Mouse (Mus musculus): ENCODE results near the gene Neurl2.

GRCm38 (mm10) chr2:164815348-164815747 is 17.9 kb downstream of the Neurl2 start:
- TF ChIP-seq POLR2A (IDR thresholded peaks at IDR 0.05; ENCODE audit: low read depth, low read length) (no peak), CTCF (conservative IDR thresholded peaks at IDR 0.05; ENCODE audit: insufficient read depth, insufficient read length, low read depth, low read length) (no peak)

All from kidney, adult 2 months (tissue).